Mouse (Mus musculus) C2C12 (cell line): ENCODE results near the gene Zfp850.

ENCODE experiments used
- CEBPB ChIP-seq: IDR thresholded peaks from one replicate; pipeline ENCODE4 v1.6.1; 2011; ENCODE audit warnings: low read depth, mild to moderate bottlenecking, control low read depth, moderate library complexity
- CTCF ChIP-seq: IDR thresholded peaks from one replicate; pipeline ENCODE4 v1.5.1; 2011; ENCODE audit not compliant: control insufficient read depth, insufficient read depth, insufficient read length
- FOSL1 ChIP-seq: IDR thresholded peaks from one replicate; pipeline ENCODE4 v1.8.0; 2011; ENCODE audit warnings: mild to moderate bottlenecking, low read length; ENCODE audit not compliant: poor library complexity, insufficient read depth, severe bottlenecking
- MAX ChIP-seq: IDR thresholded peaks from one replicate; pipeline ENCODE4 v1.6.1; 2011; ENCODE audit warnings: mild to moderate bottlenecking, control low read depth
- MYOD1 ChIP-seq: IDR thresholded peaks from one replicate; pipeline ENCODE4 v1.6.1; 2011; ENCODE audit warnings: low read depth; ENCODE audit not compliant: control insufficient read depth, insufficient read length
- USF1 ChIP-seq: IDR thresholded peaks from one replicate; pipeline ENCODE4 v1.6.1; 2011; ENCODE audit warnings: low read depth, mild to moderate bottlenecking, control low read depth, moderate library complexity

- TF ChIP-seq CTCF (no peak), FOSL1 (no peak), MAX (no peak), USF1 (no peak), MYOD1 (no peak), CEBPB (no peak)
Observed at GRCm38 (mm10) chr7:28010271-28010670, 3.6 kb downstream of the Zfp850 start.
